Mouse (Mus musculus): ENCODE results near the gene Aatk.

DNA sequence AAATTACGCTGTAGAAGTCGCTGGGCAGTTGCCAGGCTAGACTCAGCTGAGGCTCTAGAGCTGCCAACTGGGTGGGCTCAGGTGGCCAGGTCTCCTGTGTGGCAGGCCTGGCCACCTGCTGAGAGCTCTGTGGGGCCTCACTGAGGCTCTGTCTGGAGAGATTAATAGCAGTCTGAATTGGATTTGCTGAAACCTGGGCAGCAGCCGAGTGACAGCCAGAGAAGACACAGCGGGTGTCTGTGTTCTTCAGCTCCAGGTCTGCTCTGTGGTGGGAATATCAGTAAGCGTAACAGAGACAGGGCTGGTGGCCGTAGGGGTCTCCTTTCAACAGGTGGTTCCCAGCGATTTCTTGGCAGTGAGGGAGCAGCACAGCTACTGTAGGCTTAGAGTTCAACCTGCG is 79.6 kb downstream of the Aatk start:
- no peak for TF ChIP-seq CTCF (IDR thresholded peaks at IDR 0.05; ENCODE audit: borderline replicate concordance, extremely low read depth, insufficient read depth, insufficient read length)
- no peak for TF ChIP-seq POLR2A (IDR thresholded peaks at IDR 0.05; ENCODE audit: borderline replicate concordance, extremely low read depth, insufficient read depth, insufficient read length, poor library complexity, severe bottlenecking)
